Mouse (Mus musculus) lung, adult 18-20 months (tissue): ENCODE results near the gene Dyrk3.

Source experiments
- DNase-seq, 2 experiments: peaks; one replicate each; pipeline ENCODE4 v3.0.0; 2022; ENCODE audit warnings: mixed read lengths in 2 of 2

Dyrk3 gene

GRCm38 (mm10) chr1:131110525-131111106 is 27.5 kb downstream of the Dyrk3 start:
- DNase-seq = peak; percentile 51 to 60

GRCm38 (mm10) chr1:131107575-131108308 is 30.4 kb downstream of the Dyrk3 start:
- peak; percentile 89 to 91 for DNase-seq

- no peak for DNase-seq
Observed at GRCm38 (mm10) chr1:131103776-131104424, 34.2 kb downstream of the Dyrk3 start.

GRCm38 (mm10) chr1:131100808-131101207 is 37.3 kb downstream of the Dyrk3 start:
- no peak for DNase-seq

GRCm38 (mm10) chr1:131097700-131098094 is 40.4 kb downstream of the Dyrk3 start, which contains the start of gene Mapkapk2:
Gene Mapkapk2 (minus strand): TSS chr1:131097826.
- DNase-seq = peak; percentile 92 to 94

- peak; percentile 78 to 84 for DNase-seq
Observed at GRCm38 (mm10) chr1:131096803-131097699, 41.1 kb downstream of the Dyrk3 start.

- DNase-seq = no peak
Observed at GRCm38 (mm10) chr1:131096132-131096695, 41.9 kb downstream of the Dyrk3 start.

- peak; percentile 65 to 79 for DNase-seq
Observed at GRCm38 (mm10) chr1:131095574-131095973, 42.6 kb downstream of the Dyrk3 start.

- DNase-seq = peak in 1 of 2 experiments; percentile 51
Observed at GRCm38 (mm10) chr1:131093889-131094288, 44.3 kb downstream of the Dyrk3 start.

- no peak for DNase-seq
Observed at GRCm38 (mm10) chr1:131092846-131093245, 45.3 kb downstream of the Dyrk3 start.

GRCm38 (mm10) chr1:131092173-131092572 is 46.0 kb downstream of the Dyrk3 start:
- no peak for DNase-seq

GRCm38 (mm10) chr1:131091481-131091880 is 46.7 kb downstream of the Dyrk3 start:
- DNase-seq = no peak

- DNase-seq = no peak
Observed at GRCm38 (mm10) chr1:131090877-131091276, 47.3 kb downstream of the Dyrk3 start.

GRCm38 (mm10) chr1:131090261-131090660 is 47.9 kb downstream of the Dyrk3 start:
- DNase-seq = no peak

GRCm38 (mm10) chr1:131089525-131090127 is 48.5 kb downstream of the Dyrk3 start:
- peak; percentile 63 to 73 for DNase-seq

- DNase-seq = peak; percentile 65 to 68
Observed at GRCm38 (mm10) chr1:131088547-131088946, 49.6 kb downstream of the Dyrk3 start.

GRCm38 (mm10) chr1:131086907-131087306 is 51.2 kb downstream of the Dyrk3 start:
- peak; percentile 80 to 82 for DNase-seq

GRCm38 (mm10) chr1:131085957-131086739 is 52.0 kb downstream of the Dyrk3 start:
- DNase-seq = no peak

- no peak for DNase-seq
Observed at GRCm38 (mm10) chr1:131085272-131085671, 52.9 kb downstream of the Dyrk3 start.

GRCm38 (mm10) chr1:131084289-131084688 is 53.9 kb downstream of the Dyrk3 start:
- DNase-seq = peak; percentile 81 to 84

GRCm38 (mm10) chr1:131083609-131084008 is 54.5 kb downstream of the Dyrk3 start:
- peak in 1 of 2 experiments; percentile 63 for DNase-seq
